Mouse (Mus musculus) small intestine, adult 2 months (tissue): ENCODE measurements around the gene Zfp991.
"Not testable (repeated sequence)": the region's sequence is repeated elsewhere in the genome, so short reads cannot be mapped to it uniquely, and the experiment has no call there.

ENCODE experiments used
- CTCF ChIP-seq: fragments of 200-500 bp; IDR thresholded peaks from 2 replicates; pipeline ENCODE4 v1.5.1; 2012; ENCODE audit warnings: low read depth, mild to moderate bottlenecking, control low read depth, inconsistent platforms, low read length, moderate library complexity, mixed read lengths; ENCODE audit not compliant: insufficient replicate concordance, insufficient read length; ENCODE audit errors: extremely low read depth
- POLR2A ChIP-seq: fragments of 200-500 bp; IDR thresholded peaks from 2 replicates; pipeline ENCODE4 v1.6.1; 2012; ENCODE audit warnings: low read depth, mild to moderate bottlenecking, control low read depth, inconsistent platforms, low read length, moderate library complexity

- TF ChIP-seq CTCF, POLR2A: not testable (repeated sequence)
Observed at GRCm38 (mm10) chr4:147223778-147224435, 92.1 kb downstream of the Zfp991 start.
